In the genomic region with DNA sequence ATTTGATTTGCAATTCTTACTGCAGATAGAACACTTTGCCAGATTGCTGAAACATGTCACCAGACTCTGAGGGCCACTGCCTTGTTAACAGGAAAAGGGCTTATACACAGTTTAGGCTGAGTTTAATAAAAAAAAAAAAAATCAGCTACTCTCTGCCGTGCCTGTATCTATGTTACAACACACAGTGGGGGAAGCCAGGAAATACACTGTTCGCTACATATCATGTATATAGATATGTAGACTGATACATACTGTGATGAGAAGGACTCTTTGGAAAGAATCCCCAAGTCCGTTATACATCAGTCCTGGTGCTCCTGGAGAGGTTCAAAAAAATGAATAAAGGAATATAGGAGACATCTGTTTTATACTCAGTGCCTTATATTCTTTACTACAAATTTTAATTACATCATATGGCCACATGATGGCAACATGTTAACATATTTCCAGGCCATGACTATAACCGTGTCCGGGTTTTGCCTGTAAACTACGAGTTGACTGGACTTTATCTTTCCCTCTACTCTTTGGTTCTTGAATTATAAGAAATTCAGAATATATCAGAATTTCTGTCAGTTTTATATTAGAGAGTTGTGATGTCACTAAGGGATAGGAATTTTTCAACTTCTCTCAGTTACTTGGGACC, we compare ENCODE assay signal across 8 mouse cellular contexts.
DNase-seq lines count a peak whose midpoint lies in the region; ATAC-seq and TF ChIP-seq lines count a peak whose summit lies in the region.

No protein-coding gene starts in this region.

- H3K27me3 ChIP-seq in embryonic facial prominence, embryonic 14.5 days (replicated peaks; ENCODE audit: control insufficient read depth, insufficient read depth, low read length), result no peaks in the 10 kb centered on the region
- H3K27me3 ChIP-seq in limb, embryonic 14.5 days (ENCODE audit: control insufficient read depth, insufficient read depth, low read length), result no peaks in the 10 kb centered on the region
- no peaks in the 10 kb centered on the region for H3K27me3 ChIP-seq in splenic B cell, adult 2 months (ENCODE audit: control insufficient read depth, insufficient read depth, low read length, poor library complexity, severe bottlenecking)

- no peak for TF ChIP-seq POLR2A in limb, embryonic 14.5 days (IDR thresholded peaks at IDR 0.05; ENCODE audit: borderline replicate concordance, extremely low read depth, insufficient read depth, insufficient read length)

- H3K4me3 ChIP-seq in embryonic facial prominence, embryonic 14.5 days (ENCODE audit: low read depth, low read length), result no peak overlapping the region
- H3K4me3 ChIP-seq in limb, embryonic 14.5 days (replicated peaks; ENCODE audit: low read length), result no peak overlapping the region

- H3K9ac ChIP-seq in embryonic facial prominence, embryonic 14.5 days (ENCODE audit: low read depth, low read length), result no peak overlapping the region
- H3K9ac ChIP-seq in limb, embryonic 14.5 days (ENCODE audit: low read depth, low read length, severe bottlenecking), result no peak overlapping the region

- no peak overlapping the region for H3K4me2 ChIP-seq in embryonic facial prominence, embryonic 14.5 days (ENCODE audit: low read depth, low read length)
- no peak overlapping the region for H3K4me2 ChIP-seq in limb, embryonic 14.5 days (replicated peaks; ENCODE audit: low read depth, low read length, severe bottlenecking)

- no peaks in the 10 kb centered on the region for H3K4me1 ChIP-seq in embryonic facial prominence, embryonic 14.5 days (ENCODE audit: control insufficient read depth, insufficient read depth, low read length)
- H3K4me1 ChIP-seq in limb, embryonic 14.5 days (ENCODE audit: control insufficient read depth, insufficient read depth, low read length), result no peaks in the 10 kb centered on the region

- WGBS in embryonic facial prominence, embryonic 14.5 days, result 47% methylated on average over 6 of the region's 6 CpGs
- WGBS in limb, embryonic 14.5 days, result 40% methylated on average over 6 of the region's 6 CpGs

- H3K36me3 ChIP-seq in embryonic facial prominence, embryonic 14.5 days (ENCODE audit: control insufficient read depth, insufficient read depth, low read length), result no peaks in the 10 kb centered on the region
- no peaks in the 10 kb centered on the region for H3K36me3 ChIP-seq in limb, embryonic 14.5 days (ENCODE audit: control insufficient read depth, insufficient read depth, low read length)
- no peaks in the 10 kb centered on the region for H3K36me3 ChIP-seq in splenic B cell, adult 2 months (ENCODE audit: control insufficient read depth, insufficient read depth, low read length, poor library complexity, severe bottlenecking)

- no peaks in the 10 kb centered on the region for H3K9me3 ChIP-seq in embryonic facial prominence, embryonic 14.5 days (ENCODE audit: control insufficient read depth, low read length)
- H3K9me3 ChIP-seq in limb, embryonic 14.5 days (ENCODE audit: control insufficient read depth, low read length), result no peaks in the 10 kb centered on the region

- peak; percentile 95 for ATAC-seq in CD4-positive, CD25-positive, alpha-beta regulatory T cell, adult 4 months
- ATAC-seq in embryonic facial prominence, embryonic 14.5 days (ENCODE audit: low read depth), result peak; percentile 78; the same call in 1 of the 2 replicates
- no peak for ATAC-seq in limb, embryonic 14.5 days (ENCODE audit: low FRiP score, low read depth)

- no peak overlapping the region for H3K27ac ChIP-seq in embryonic facial prominence, embryonic 14.5 days (replicated peaks; ENCODE audit: low read depth, low read length)
- H3K27ac ChIP-seq in limb, embryonic 14.5 days (replicated peaks; ENCODE audit: low read depth, low read length), result no peak overlapping the region

- peak; percentile 4 for DNase-seq in adrenal gland, postnatal 10 days
- DNase-seq in adrenal gland, adult 18-20 months (ENCODE audit: low spot score in 2 of 2), result no peak
- DNase-seq in embryonic facial prominence, embryonic 14.5 days (ENCODE audit: low spot score), result peak; percentile 61
- peak; percentile 67 for DNase-seq in limb, embryonic 14.5 days (ENCODE audit: low spot score)
- DNase-seq in splenic B cell, adult 2 months (ENCODE audit: low read depth, low spot score), result peak; percentile 67
- no peak for DNase-seq in testis, postnatal 10 days (ENCODE audit: low spot score)
- DNase-seq in urinary bladder, postnatal 4 days (ENCODE audit: low spot score in 2 of 2), result no peak

Comparison
In these comparisons a context has a peak if more than half of its experiments do, and no peak if none do; other contexts are left out.
1. DNase-seq: peak in adrenal gland, postnatal 10 days (single experiment), embryonic facial prominence, embryonic 14.5 days (single experiment), limb, embryonic 14.5 days (single experiment) and splenic B cell, adult 2 months (single experiment); none in adrenal gland, adult 18-20 months (0 of 2), testis, postnatal 10 days (single experiment) and urinary bladder, postnatal 4 days (0 of 2).